Mouse (Mus musculus): ENCODE results near the gene Thoc3. TPM values are rescaled to one million over a fixed set of nuclear protein-coding genes. Genes with fewer than 3 reads are reported as not detected.
A peak's percentile ranks its signal among the peaks of the same experiment; 100 is the strongest.

Gene Thoc3
- polyA plus RNA-seq, 1 experiment = 47.8 TPM

- DNase-seq (ENCODE audit: low read depth) = peak; percentile 93
- TF ChIP-seq POLR2A (IDR thresholded peaks at IDR 0.05; ENCODE audit: borderline replicate concordance, extremely low read depth, insufficient read depth, insufficient read length, poor library complexity, severe bottlenecking) = no peak
- no peak for TF ChIP-seq CTCF (IDR thresholded peaks at IDR 0.05; ENCODE audit: borderline replicate concordance, extremely low read depth, insufficient read depth, insufficient read length)
Measured at GRCm38 (mm10) chr13:54412236-54412635, 56.4 kb downstream of the Thoc3 start.

DNA sequence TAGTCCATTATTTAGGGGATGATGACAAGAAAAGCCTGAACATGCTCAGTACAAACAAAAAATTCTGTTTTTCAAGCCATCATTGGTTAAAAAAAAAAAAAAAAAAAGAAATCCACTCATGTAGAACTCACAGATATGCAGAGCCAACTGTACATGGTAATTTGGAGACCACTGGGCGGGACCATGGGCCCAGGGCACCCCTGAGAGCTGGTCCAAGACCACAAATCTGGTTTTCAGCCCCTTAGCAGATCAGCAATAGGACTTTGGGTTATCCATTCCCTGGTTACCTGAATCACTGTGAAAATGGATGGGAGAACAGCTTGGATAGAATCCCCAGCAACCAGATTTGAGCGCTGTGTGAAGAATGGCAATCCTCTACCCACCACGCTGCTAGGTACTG is 57.0 kb downstream of the Thoc3 start:
- DNase-seq (ENCODE audit: low read depth) = no peak
- TF ChIP-seq CTCF (IDR thresholded peaks at IDR 0.05; ENCODE audit: borderline replicate concordance, extremely low read depth, insufficient read depth, insufficient read length) (no peak), POLR2A (IDR thresholded peaks at IDR 0.05; ENCODE audit: borderline replicate concordance, extremely low read depth, insufficient read depth, insufficient read length, poor library complexity, severe bottlenecking) (no peak)

Other genes with a start within 250 kb of the Thoc3 start
- gene Cplx2, start 97.5 kb downstream of the Thoc3 start, polyA plus RNA-seq (2012; rRNA removed) = 43.3 and 69.2 TPM in 2 replicates
- gene Simc1, start 34.9 kb upstream of the Thoc3 start, polyA plus RNA-seq (2012; rRNA removed) = 30.3 and 36.3 TPM in 2 replicates
- 172 and 184 TPM in 2 replicates for gene 4833439L19Rik, start 96.6 kb upstream of the Thoc3 start, polyA plus RNA-seq (2012; rRNA removed)
- 86.2 and 95.5 TPM in 2 replicates for gene Arl10, start 106.2 kb upstream of the Thoc3 start, polyA plus RNA-seq (2012; rRNA removed)
- 29.8 and 30.8 TPM in 2 replicates for gene Nop16, start 121.2 kb upstream of the Thoc3 start, polyA plus RNA-seq (2012; rRNA removed)
- 140 and 169 TPM in 2 replicates for gene Higd2a, start 121.4 kb upstream of the Thoc3 start, polyA plus RNA-seq (2012; rRNA removed)
- gene Cltb, start 142.5 kb upstream of the Thoc3 start, polyA plus RNA-seq (2012; rRNA removed) = 76.1 and 109 TPM in 2 replicates
- gene Faf2, start 152.9 kb upstream of the Thoc3 start, polyA plus RNA-seq (2012; rRNA removed) = 36.9 and 47.0 TPM in 2 replicates
- gene Rnf44, start 225.1 kb upstream of the Thoc3 start, polyA plus RNA-seq (2012; rRNA removed) = 197 and 215 TPM in 2 replicates
- 0.05 and 0.16 TPM in 2 replicates for gene Cdhr2, start 232.6 kb upstream of the Thoc3 start, polyA plus RNA-seq (2012; rRNA removed)

All from brain, embryonic 14.5 days (tissue).